Mouse (Mus musculus): Measurements from ENCODE around the gene Gm2000. TPM values are rescaled to one million over a fixed set of nuclear protein-coding genes. Genes with fewer than 3 reads are reported as not detected.

The Gm2000 gene
- total RNA-seq (2014; rRNA removed) = 585 and 612 TPM in 2 replicates
- polyA plus RNA-seq (2015; fragmentation: Nextera tagmentation; extraction: Ambion mirVana) = 468 and 472 TPM in 2 replicates

GRCm38 (mm10) chr1:156365740-156366139 lies at the start of gene Gm2000:
Gene Gm2000 (plus strand): TSS chr1:156366040.
- WGBS = 89% methylated on average over 8 of the region's 8 CpGs
- H3K4me2 ChIP-seq (ENCODE audit: low read depth, low read length) = no peak within 1 kb of the TSS
- no peaks in the 10 kb centered on the region for H3K27me3 ChIP-seq (ENCODE audit: insufficient read depth, low read length)
- DNase-seq (ENCODE audit: low spot score) (no peak), ATAC-seq (no peak)
- no peaks in the 10 kb centered on the region for H3K4me1 ChIP-seq (ENCODE audit: insufficient read depth, low read length)
- peaks cover 4% of the 10 kb centered on the region; the same call in 1 of the 2 replicates for H3K9me3 ChIP-seq (ENCODE audit: low read length)
- H3K4me3 ChIP-seq (ENCODE audit: low read length) = no peak within 1 kb of the TSS
- no peak within 1 kb of the TSS for H3K27ac ChIP-seq
- no peak for TF ChIP-seq CTCF (IDR thresholded peaks at IDR 0.05; ENCODE audit: low read depth)
- no peaks in the 10 kb centered on the region for H3K36me3 ChIP-seq (ENCODE audit: insufficient read depth, low read length)
- no peak within 1 kb of the TSS for H3K9ac ChIP-seq (replicated peaks; ENCODE audit: low read length)

DNA sequence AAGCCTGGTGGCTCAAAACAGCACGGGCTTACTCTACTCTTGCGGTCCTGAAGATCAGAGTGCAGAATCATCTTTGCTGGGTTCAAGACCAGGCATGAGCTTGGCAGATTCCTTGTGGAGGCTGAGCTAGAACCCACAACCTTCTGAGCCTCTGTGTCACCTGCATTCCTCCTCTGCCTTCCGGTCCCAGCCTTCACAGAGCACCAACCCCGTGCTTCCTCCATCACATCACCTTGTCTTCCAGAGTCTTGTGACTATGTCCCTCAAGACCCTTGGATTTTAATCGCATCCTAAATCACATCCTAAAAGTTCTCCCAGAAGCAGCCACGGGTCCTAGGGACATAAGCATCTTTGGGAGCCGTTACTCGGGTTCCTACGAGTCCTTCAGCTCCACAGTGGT lies 42.7 kb upstream of the Gm2000 start:
- Histone ChIP-seq H3K27ac (no peak overlapping the region), H3K9me3 (ENCODE audit: low read length) (no peaks in the 10 kb centered on the region), H3K4me2 (ENCODE audit: low read depth, low read length) (no peak overlapping the region), H3K27me3 (ENCODE audit: insufficient read depth, low read length) (no peaks in the 10 kb centered on the region), H3K9ac (replicated peaks; ENCODE audit: low read length) (no peak overlapping the region), H3K36me3 (ENCODE audit: insufficient read depth, low read length) (no peaks in the 10 kb centered on the region), H3K4me1 (ENCODE audit: insufficient read depth, low read length) (no peaks in the 10 kb centered on the region), H3K4me3 (ENCODE audit: low read length) (no peak overlapping the region)
- TF ChIP-seq CTCF (IDR thresholded peaks at IDR 0.05; ENCODE audit: low read depth) = no peak
- DNase-seq (ENCODE audit: low spot score) = no peak
- 88% methylated on average over 9 of the region's 9 CpGs for WGBS
- no peak for ATAC-seq

GRCm38 (mm10) chr1:156340847-156341246 lies 25.0 kb upstream of the Gm2000 start:
- Histone ChIP-seq H3K9ac (replicated peaks; ENCODE audit: low read length) (no peak overlapping the region), H3K36me3 (ENCODE audit: insufficient read depth, low read length) (no peaks in the 10 kb centered on the region), H3K4me1 (ENCODE audit: insufficient read depth, low read length) (no peaks in the 10 kb centered on the region), H3K27me3 (ENCODE audit: insufficient read depth, low read length) (no peaks in the 10 kb centered on the region), H3K4me2 (ENCODE audit: low read depth, low read length) (no peak overlapping the region), H3K9me3 (ENCODE audit: low read length) (no peaks in the 10 kb centered on the region), H3K4me3 (ENCODE audit: low read length) (no peak overlapping the region), H3K27ac (no peak overlapping the region)
- no peak for TF ChIP-seq CTCF (IDR thresholded peaks at IDR 0.05; ENCODE audit: low read depth)
- DNase-seq (ENCODE audit: low spot score) = no peak
- ATAC-seq = no peak
- 81% methylated on average over 4 of the region's 4 CpGs for WGBS

DNA sequence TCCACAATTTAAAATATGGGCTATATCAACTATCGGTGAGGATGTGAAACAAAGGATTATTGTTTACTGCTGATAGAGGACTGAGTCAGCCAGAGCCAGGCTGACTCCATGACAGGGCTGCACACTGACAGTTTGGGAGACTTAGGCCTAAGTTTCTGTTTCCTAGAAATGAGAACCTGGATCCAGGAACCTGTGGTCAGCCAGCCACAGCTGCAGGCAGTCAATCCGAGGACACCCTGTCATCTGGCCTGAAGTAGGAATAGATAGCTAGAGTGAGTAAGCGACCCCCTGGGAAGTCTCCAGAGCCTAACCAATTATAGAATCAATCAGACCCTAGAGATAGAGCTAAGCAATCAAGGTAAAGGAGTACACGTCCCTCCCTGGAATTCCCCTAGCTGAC lies 21.4 kb upstream of the Gm2000 start:
- Histone ChIP-seq H3K4me2 (ENCODE audit: low read depth, low read length) (no peak overlapping the region), H3K4me3 (ENCODE audit: low read length) (no peak overlapping the region), H3K27me3 (ENCODE audit: insufficient read depth, low read length) (no peaks in the 10 kb centered on the region), H3K9ac (replicated peaks; ENCODE audit: low read length) (no peak overlapping the region), H3K9me3 (ENCODE audit: low read length) (no peaks in the 10 kb centered on the region), H3K4me1 (ENCODE audit: insufficient read depth, low read length) (no peaks in the 10 kb centered on the region), H3K27ac (no peak overlapping the region), H3K36me3 (ENCODE audit: insufficient read depth, low read length) (no peaks in the 10 kb centered on the region)
- DNase-seq (ENCODE audit: low spot score) (no peak), ATAC-seq (no peak)
- no peak for TF ChIP-seq CTCF (IDR thresholded peaks at IDR 0.05; ENCODE audit: low read depth)
- 84% methylated on average over 4 of the region's 4 CpGs for WGBS

DNA sequence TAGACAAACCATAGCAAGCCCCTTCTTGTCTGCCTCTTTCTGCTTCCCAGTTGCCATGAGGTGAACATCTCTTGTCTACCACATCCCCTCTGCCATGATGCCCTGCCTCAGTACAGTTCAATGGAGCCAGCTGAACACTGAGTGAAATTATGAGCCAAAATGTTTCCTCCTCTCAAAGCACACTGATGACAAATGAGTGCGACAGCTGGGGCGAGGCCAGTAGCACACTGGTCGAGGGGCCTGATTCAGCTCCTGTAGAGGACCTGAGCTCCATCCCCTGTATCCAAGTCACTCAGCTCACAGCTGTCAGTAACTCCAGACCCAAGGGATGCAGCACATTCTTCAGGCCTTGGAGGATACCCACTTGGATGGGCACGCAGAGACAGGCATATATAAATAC lies 20.2 kb upstream of the Gm2000 start:
- no peak overlapping the region for H3K27ac ChIP-seq
- H3K9ac ChIP-seq (replicated peaks; ENCODE audit: low read length) = no peak overlapping the region
- H3K27me3 ChIP-seq (ENCODE audit: insufficient read depth, low read length) = no peaks in the 10 kb centered on the region
- no peak overlapping the region for H3K4me2 ChIP-seq (ENCODE audit: low read depth, low read length)
- TF ChIP-seq CTCF (IDR thresholded peaks at IDR 0.05; ENCODE audit: low read depth) = no peak
- ATAC-seq = no peak
- DNase-seq (ENCODE audit: low spot score) = no peak
- no peaks in the 10 kb centered on the region for H3K36me3 ChIP-seq (ENCODE audit: insufficient read depth, low read length)
- H3K4me1 ChIP-seq (ENCODE audit: insufficient read depth, low read length) = no peaks in the 10 kb centered on the region
- 83% methylated on average over 4 of the region's 4 CpGs for WGBS
- H3K9me3 ChIP-seq (ENCODE audit: low read length) = no peaks in the 10 kb centered on the region
- H3K4me3 ChIP-seq (ENCODE audit: low read length) = no peak overlapping the region

GRCm38 (mm10) chr1:156349031-156349430 lies 16.8 kb upstream of the Gm2000 start:
- Histone ChIP-seq H3K4me2 (ENCODE audit: low read depth, low read length) (no peak overlapping the region), H3K27me3 (ENCODE audit: insufficient read depth, low read length) (no peaks in the 10 kb centered on the region), H3K9me3 (ENCODE audit: low read length) (no peaks in the 10 kb centered on the region), H3K27ac (no peak overlapping the region), H3K9ac (replicated peaks; ENCODE audit: low read length) (no peak overlapping the region), H3K4me1 (ENCODE audit: insufficient read depth, low read length) (no peaks in the 10 kb centered on the region), H3K36me3 (ENCODE audit: insufficient read depth, low read length) (no peaks in the 10 kb centered on the region), H3K4me3 (ENCODE audit: low read length) (no peak overlapping the region)
- TF ChIP-seq CTCF (IDR thresholded peaks at IDR 0.05; ENCODE audit: low read depth) = no peak
- no peak for ATAC-seq
- 85% methylated on average over 4 of the region's 4 CpGs for whole genome bisulfite sequencing
- DNase-seq (ENCODE audit: low spot score) = no peak

- 88% methylated on average over 4 of the region's 4 CpGs for WGBS
- Histone ChIP-seq H3K36me3 (ENCODE audit: insufficient read depth, low read length) (no peaks in the 10 kb centered on the region), H3K4me2 (ENCODE audit: low read depth, low read length) (no peak overlapping the region), H3K9ac (replicated peaks; ENCODE audit: low read length) (no peak overlapping the region), H3K27ac (no peak overlapping the region), H3K27me3 (ENCODE audit: insufficient read depth, low read length) (no peaks in the 10 kb centered on the region), H3K9me3 (ENCODE audit: low read length) (no peaks in the 10 kb centered on the region), H3K4me1 (ENCODE audit: insufficient read depth, low read length) (no peaks in the 10 kb centered on the region), H3K4me3 (ENCODE audit: low read length) (no peak overlapping the region)
- no peak for TF ChIP-seq CTCF (IDR thresholded peaks at IDR 0.05; ENCODE audit: low read depth)
- DNase-seq (ENCODE audit: low spot score) (no peak), ATAC-seq (no peak)
Measured at GRCm38 (mm10) chr1:156350441-156350840, 15.4 kb upstream of the Gm2000 start.
